Mouse (Mus musculus) bone marrow, adult 2 months (tissue): ENCODE data around the gene Olfr267. TPM values are rescaled to one million over a fixed set of nuclear protein-coding genes. Genes with fewer than 3 reads are reported as not detected.

Experiments
- H3K27ac ChIP-seq: fragments of 200-500 bp; 2 replicates; pipeline ENCODE4 v1.5.1; 2012; ENCODE audit warnings: low read depth, mild to moderate bottlenecking, control low read depth, inconsistent platforms, low read length; ENCODE audit not compliant: control insufficient read depth, poor library complexity, insufficient read depth
- H3K4me1 ChIP-seq: fragments of 200-500 bp; 2 replicates; pipeline ENCODE4 v1.6.1; 2011; ENCODE audit warnings: low read length; ENCODE audit not compliant: control insufficient read depth, insufficient read depth
- H3K4me3 ChIP-seq: fragments of 200-500 bp; replicated peaks from 2 replicates; pipeline ENCODE3; 2011; ENCODE audit warnings: mild to moderate bottlenecking, low read depth, low read length, control low read depth; ENCODE audit not compliant: control insufficient read depth
- CTCF ChIP-seq: fragments of 200-500 bp; IDR thresholded peaks from 2 replicates; pipeline ENCODE4 v1.5.1; 2011; ENCODE audit warnings: low read length, control low read depth; ENCODE audit not compliant: control insufficient read depth, insufficient read depth
- POLR2A ChIP-seq: fragments of 200-500 bp; IDR thresholded peaks from 2 replicates; pipeline ENCODE4 v1.6.1; 2011; ENCODE audit warnings: low read depth, mild to moderate bottlenecking, control low read depth, low read length, borderline replicate concordance; ENCODE audit not compliant: control insufficient read depth
- WGBS: fragments of 180-500 bp; shearing (Covaris S2); methylation state at CpG from one replicate; pipeline ENCODE4 v1.1.7; 2018; 5-methylcytosine and 5-hydroxymethylcytosine counted together
- polyA plus RNA-seq: library from polyadenylated mRNA; stranded (reverse); fragments of >200 nt; gene quantifications from 2 replicates; pipeline ENCODE4 v1.2.4, GENCODE M21; 2011; ENCODE audit warnings: low replicate concordance; ENCODE audit not compliant: missing spikeins, insufficient read depth, insufficient read length

Gene Olfr267
- polyA plus RNA-seq, 1 experiment = not detected

DNA sequence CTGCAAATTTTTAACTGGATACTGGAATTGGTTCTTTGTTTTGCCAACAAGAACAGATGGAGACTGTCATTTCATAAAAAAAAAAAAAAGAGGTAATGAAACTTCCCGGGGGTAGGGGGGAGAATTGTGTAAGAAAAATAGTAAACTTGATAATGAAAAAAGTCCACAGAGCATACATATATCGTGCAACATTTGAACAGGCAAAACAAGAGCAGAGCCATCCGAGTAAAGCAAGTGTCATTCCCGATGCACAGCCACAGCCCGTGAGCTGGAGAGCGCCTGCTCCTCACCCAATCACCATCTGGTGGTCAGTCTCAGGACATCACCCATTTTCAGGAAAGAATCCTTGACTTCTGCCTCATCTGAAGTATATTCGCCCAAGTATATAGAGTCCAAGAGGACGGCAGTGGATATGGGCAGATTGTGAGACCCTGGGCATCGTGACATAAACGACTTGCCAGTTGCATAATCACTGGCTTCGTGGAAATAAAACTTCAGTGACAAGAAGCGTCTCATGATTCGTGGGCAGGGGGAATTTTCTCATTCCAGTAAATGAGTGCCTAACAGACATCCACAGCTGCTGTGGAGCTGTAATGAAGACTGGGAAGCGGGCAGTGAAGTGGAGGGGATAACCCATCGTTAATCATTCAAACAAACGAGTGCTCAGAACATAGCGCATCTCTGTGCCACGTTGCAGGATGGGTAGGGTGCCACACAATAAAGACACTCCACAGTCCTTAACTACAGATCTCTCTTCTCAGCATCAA is 50.5 kb downstream of the Olfr267 start:
- Histone ChIP-seq H3K27ac (no peak overlapping the region), H3K4me3 (no peak overlapping the region), H3K4me1 (no peaks in the 10 kb centered on the region; the same call in 1 of the 2 replicates)
- 71% methylated on average over 18 of the region's 18 CpGs for WGBS
- no peak for TF ChIP-seq POLR2A
- TF ChIP-seq CTCF = no peak

Other genes with a start within 250 kb of the Olfr267 start
- gene Lpar1, start 233.8 kb downstream of the Olfr267 start, polyA plus RNA-seq = 0.75 and 2.0 TPM in 2 replicates
- gene Ecpas, start 125.0 kb upstream of the Olfr267 start, polyA plus RNA-seq = 18.1 and 33.4 TPM in 2 replicates
- not detected in 2 replicates for gene Zkscan16, start 155.9 kb upstream of the Olfr267 start, polyA plus RNA-seq
- gene Ptgr1, start 199.4 kb upstream of the Olfr267 start, polyA plus RNA-seq = 5.9 and 12.4 TPM in 2 replicates
- 6.9 and 7.3 TPM in 2 replicates for gene Dnajc25, start 207.3 kb upstream of the Olfr267 start, polyA plus RNA-seq
- gene Gm20503, start 215.5 kb upstream of the Olfr267 start, polyA plus RNA-seq = 16.2 TPM in 1 of 2 replicates, not detected in the other
- 8.4 and 20.3 TPM in 2 replicates for gene Gng10, start 247.4 kb upstream of the Olfr267 start, polyA plus RNA-seq